Mouse (Mus musculus) ES-E14 (cell line): Measurements from ENCODE around the gene Adarb2. TPM values are rescaled to one million over a fixed set of nuclear protein-coding genes. Genes with fewer than 3 reads are reported as not detected.

Source experiments
- DNase-seq: peaks from one replicate; pipeline ENCODE4 v3.0.0-alpha.2; 2013; ENCODE audit warnings: low read depth, low spot score
- H3K27ac ChIP-seq: 2 replicates; pipeline ENCODE4 v1.5.1; 2012; ENCODE audit warnings: low read depth, mild to moderate bottlenecking, low read length, moderate library complexity, mixed read lengths; ENCODE audit not compliant: poor library complexity, insufficient read depth, severe bottlenecking
- H3K36me3 ChIP-seq: 2 replicates; pipeline ENCODE4 v1.6.1; 2012; ENCODE audit warnings: mild to moderate bottlenecking, low read length, moderate library complexity, mixed read lengths; ENCODE audit not compliant: control insufficient read depth, poor library complexity, insufficient read depth, severe bottlenecking
- H3K4me1 ChIP-seq, 2 experiments: fragments of 150-350 bp in 1 of 2; sonication (generic) in 1 of 2; 2 replicates each; pipeline ENCODE4 v1.6.1; 2012; ENCODE audit warnings: low read length in 2 of 2, mild to moderate bottlenecking in 1 of 2, mixed read lengths in 1 of 2; ENCODE audit not compliant: control insufficient read depth in 2 of 2, insufficient read depth in 2 of 2, poor library complexity in 1 of 2
- H3K4me3 ChIP-seq, 2 experiments: fragments of 150-350 bp in 1 of 2; sonication (generic) in 1 of 2; 2 replicates each; pipeline ENCODE4 v1.5.1; 2012; ENCODE audit warnings: low read length in 2 of 2, low read depth in 1 of 2, mild to moderate bottlenecking in 1 of 2, mixed read lengths in 1 of 2; ENCODE audit not compliant: insufficient read depth in 1 of 2, poor library complexity in 1 of 2, severe bottlenecking in 1 of 2
- H3K9ac ChIP-seq: 2 replicates; pipeline ENCODE4 v1.6.1; 2012; ENCODE audit warnings: low read depth, mild to moderate bottlenecking, low read length, mixed read lengths; ENCODE audit not compliant: poor library complexity, insufficient read depth, severe bottlenecking
- H3K9me3 ChIP-seq: fragments of 150-350 bp; sonication (generic); 2 replicates; pipeline ENCODE4 v1.6.1; 2012; ENCODE audit warnings: low read depth, mild to moderate bottlenecking, low read length; ENCODE audit not compliant: control insufficient read depth, insufficient read depth
- CHD2 ChIP-seq: IDR thresholded peaks from 2 replicates; pipeline ENCODE4 v1.6.1; 2014; ENCODE audit warnings: mild to moderate bottlenecking, low read depth, low read length, inconsistent platforms
- HCFC1 ChIP-seq: IDR thresholded peaks from 2 replicates; pipeline ENCODE4 v1.6.1; 2012; ENCODE audit warnings: low read length, inconsistent platforms, borderline replicate concordance; ENCODE audit not compliant: insufficient read depth
- MAFK ChIP-seq: IDR thresholded peaks from 2 replicates; pipeline ENCODE4 v1.6.1; 2014; ENCODE audit warnings: mild to moderate bottlenecking, low read depth, low read length, inconsistent platforms; ENCODE audit not compliant: insufficient read depth
- ZC3H11A ChIP-seq: IDR thresholded peaks from 2 replicates; pipeline ENCODE4 v1.6.1; 2012; ENCODE audit warnings: low read depth, mild to moderate bottlenecking, inconsistent platforms, low read length, borderline replicate concordance
- ZNF384 ChIP-seq: IDR thresholded peaks from 2 replicates; pipeline ENCODE4 v1.6.1; 2012; ENCODE audit warnings: low read depth, low read length, inconsistent platforms
- in situ Hi-C, 2 experiments: fragments of 600-800 bp; cut with MboI; formaldehyde crosslinking; loops; one replicate each; pipeline ENCODE4 v1.15.1; 2025; ENCODE audit warnings: low sequenced_read_pairs in 2 of 2, inconsistent platforms in 1 of 2; ENCODE audit not compliant: unreplicated experiment in 2 of 2
- total RNA-seq: library from RNA; depleted of rRNA; stranded (reverse); fragments of 300-350 nt; gene quantifications from 2 replicates; pipeline ENCODE4 v1.2.3, GENCODE M21; 2012

Adarb2 gene
- total RNA-seq, 1 experiment, result 0.27 TPM

DNA sequence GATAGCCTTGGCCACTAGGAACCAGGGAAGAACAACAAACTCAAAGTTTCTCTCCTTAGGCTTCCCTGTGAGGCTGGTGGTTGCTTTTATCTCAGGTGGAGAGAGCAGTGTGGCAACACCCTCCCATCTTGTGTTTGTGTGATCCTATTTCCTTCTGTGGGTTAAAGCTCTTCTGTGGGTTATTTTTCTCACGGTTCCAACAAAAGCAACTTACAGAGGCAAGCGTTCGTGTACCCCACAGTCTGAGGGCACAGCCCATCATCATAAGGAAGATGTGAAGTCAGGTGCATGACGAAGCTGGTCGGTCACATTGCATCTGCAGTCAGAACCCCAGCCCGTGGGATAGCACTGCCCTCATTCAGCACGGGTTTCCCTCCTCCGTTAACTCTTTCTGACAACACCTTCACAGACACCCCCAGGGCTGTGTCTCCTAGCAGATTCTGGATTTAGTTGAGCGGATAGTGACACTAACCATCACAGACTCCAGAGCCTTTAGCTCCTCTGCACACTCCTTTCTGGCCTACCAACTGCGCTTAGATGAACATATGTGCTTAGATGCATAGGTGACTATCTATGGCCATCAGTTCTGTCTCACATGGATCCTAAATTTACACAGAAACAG lies 581.1 kb downstream of the Adarb2 start:
- Histone ChIP-seq H3K27ac (no peak overlapping the region), H3K36me3 (no peaks in the 10 kb centered on the region), H3K9me3 (no peaks in the 10 kb centered on the region), H3K4me3 (no peak overlapping the region), H3K4me1 (no peaks in the 10 kb centered on the region), H3K9ac (no peak overlapping the region)
- TF ChIP-seq MAFK, result no peak
- DNase-seq, result no peak
- in situ Hi-C loops, result no loop called here

DNA sequence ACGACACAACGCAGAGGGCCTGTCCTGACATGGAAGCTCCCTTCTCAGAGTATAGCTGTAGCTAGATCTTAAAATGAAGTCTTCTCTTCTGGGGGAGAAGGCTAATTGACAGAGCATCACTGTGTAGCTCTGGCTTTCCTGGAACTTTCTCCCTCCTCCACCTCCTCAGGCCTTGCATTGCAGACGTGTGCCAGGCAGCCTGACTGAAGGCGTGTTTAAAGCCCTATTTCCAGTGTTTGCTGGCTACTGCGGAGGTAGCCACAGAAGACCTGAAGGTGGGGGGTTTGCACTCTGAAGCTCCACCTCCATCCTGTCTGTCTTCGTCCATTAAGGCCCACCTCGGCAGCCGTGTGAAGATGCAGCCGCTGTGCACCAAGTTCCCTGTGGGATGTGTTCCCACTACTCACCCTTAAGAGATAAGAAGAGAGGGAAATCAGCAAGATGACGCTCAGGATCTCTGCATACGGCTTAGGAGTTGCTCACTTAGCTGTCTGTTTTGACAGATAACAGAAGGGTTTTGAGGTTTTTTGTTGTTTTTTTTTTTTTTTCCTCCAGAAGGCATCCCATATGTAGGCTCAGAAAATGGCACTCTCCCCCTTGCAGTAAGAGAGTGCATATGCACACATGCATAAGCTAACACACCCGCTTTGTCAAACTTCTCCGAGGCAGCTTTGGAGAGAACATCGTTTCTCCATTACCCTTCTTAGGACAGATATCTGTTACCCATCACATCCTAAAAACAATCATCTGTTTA lies 581.8 kb downstream of the Adarb2 start:
- Histone ChIP-seq H3K4me1 (no peaks in the 10 kb centered on the region), H3K4me3 (no peak overlapping the region), H3K27ac (no peak overlapping the region), H3K9ac (no peak overlapping the region), H3K36me3 (no peaks in the 10 kb centered on the region), H3K9me3 (no peaks in the 10 kb centered on the region)
- DNase-seq, result no peak
- TF ChIP-seq ZC3H11A (no peak), HCFC1 (no peak), CHD2 (no peak), MAFK (no peak), ZNF384 (no peak)
- in situ Hi-C loops, result no loop called here

DNA sequence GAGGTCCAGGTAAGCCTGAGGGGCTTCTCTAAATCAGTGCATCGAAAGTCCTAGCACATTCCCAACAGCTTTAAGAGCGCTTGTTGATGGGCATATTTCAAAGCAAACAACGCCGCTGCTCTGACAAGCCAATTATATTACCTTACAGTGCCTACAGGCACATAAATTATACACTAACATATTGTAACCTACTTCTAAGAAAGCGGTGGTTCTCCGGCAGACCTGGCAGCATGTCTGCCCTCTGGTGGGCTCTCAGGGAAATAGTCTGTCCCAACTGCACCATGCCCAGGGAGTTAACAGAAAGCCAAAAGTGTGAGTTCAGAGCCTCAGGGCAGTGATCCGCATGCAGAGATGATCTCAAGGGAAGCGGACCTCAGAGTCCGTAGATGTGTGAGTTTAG lies 582.5 kb downstream of the Adarb2 start:
- no peak overlapping the region for H3K27ac ChIP-seq
- DNase-seq, result peak; percentile 34
- H3K4me1 ChIP-seq, result no peaks in the 10 kb centered on the region
- no peak for TF ChIP-seq MAFK
- peak; percentile 23; the same call in 1 of the 2 replicates for TF ChIP-seq ZC3H11A
- no peak overlapping the region for H3K4me3 ChIP-seq
- no peaks in the 10 kb centered on the region for H3K36me3 ChIP-seq
- no peaks in the 10 kb centered on the region for H3K9me3 ChIP-seq
- no peak overlapping the region for H3K9ac ChIP-seq
- in situ Hi-C loops, result no loop called here

DNA sequence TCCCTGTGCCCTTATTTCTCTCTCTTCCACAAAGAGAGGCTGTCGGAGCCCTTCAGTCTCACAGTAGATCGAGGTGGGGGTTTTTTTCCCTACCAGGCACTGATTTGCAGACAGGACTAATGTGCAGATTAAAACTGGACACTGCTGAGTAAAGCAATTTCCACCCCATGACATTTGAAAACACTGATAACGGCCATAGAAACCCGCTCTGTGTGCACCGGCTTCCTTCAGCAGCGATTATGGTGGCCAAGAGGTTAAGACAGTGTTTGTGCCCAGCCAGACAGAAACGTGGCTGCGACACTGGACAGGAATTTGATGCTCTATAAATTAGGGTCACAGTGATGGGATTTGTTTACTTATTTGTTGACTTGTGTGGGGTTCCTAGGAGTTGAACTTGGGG lies 590.6 kb downstream of the Adarb2 start:
- Histone ChIP-seq H3K9me3 (no peaks in the 10 kb centered on the region), H3K4me1 (no peaks in the 10 kb centered on the region), H3K4me3 (no peak overlapping the region), H3K27ac (no peak overlapping the region), H3K36me3 (no peaks in the 10 kb centered on the region), H3K9ac (no peak overlapping the region)
- TF ChIP-seq HCFC1, result no peak
- TF ChIP-seq ZNF384, result no peak
- in situ Hi-C loops, result no loop called here
- DNase-seq, result no peak

DNA sequence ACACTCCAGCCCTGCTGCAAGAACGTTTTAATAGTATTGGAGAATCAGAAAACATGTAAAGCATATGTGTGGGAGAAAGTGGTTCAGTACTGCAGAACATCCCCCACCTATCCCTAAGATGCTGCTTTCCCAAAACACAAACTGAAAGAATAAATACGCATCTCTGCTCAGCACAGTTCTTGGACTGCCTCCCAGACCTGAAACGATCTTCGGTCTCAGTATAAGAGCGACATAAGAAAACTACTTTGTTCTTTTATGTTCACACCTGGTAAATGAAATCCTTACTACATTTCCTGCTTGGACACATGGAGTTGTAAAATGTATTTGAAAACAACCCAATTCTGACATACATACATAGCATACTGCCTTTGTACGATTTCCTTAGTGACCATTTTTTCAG lies 597.9 kb downstream of the Adarb2 start:
- no peaks in the 10 kb centered on the region for H3K9me3 ChIP-seq
- H3K4me1 ChIP-seq, result no peaks in the 10 kb centered on the region
- no peaks in the 10 kb centered on the region; the same call in 1 of the 2 replicates for H3K36me3 ChIP-seq
- no peak overlapping the region for H3K4me3 ChIP-seq
- H3K27ac ChIP-seq, result no peak overlapping the region
- in situ Hi-C loops, result no loop called here
- DNase-seq, result no peak
- TF ChIP-seq ZC3H11A (no peak), CHD2 (no peak), MAFK (no peak), ZNF384 (no peak), HCFC1 (no peak)
- no peak overlapping the region for H3K9ac ChIP-seq
